Mouse (Mus musculus) heart, embryonic 10.5 days (tissue): ENCODE measurements around the gene Gm45618. TPM values are rescaled to one million over a fixed set of nuclear protein-coding genes. Genes with fewer than 3 reads are reported as not detected.

Experiments
- DNase-seq: peaks from one replicate; pipeline ENCODE4 v3.0.0-alpha.2; 2017; ENCODE audit warnings: low spot score
- H3K27ac ChIP-seq: fragments of 300-500 bp; sonication (generic); 2 replicates; pipeline ENCODE4 v1.5.1; 2016; ENCODE audit warnings: mild to moderate bottlenecking
- H3K27me3 ChIP-seq: fragments of 300-500 bp; sonication (generic); 2 replicates; pipeline ENCODE4 v1.6.1; 2016; ENCODE audit warnings: mild to moderate bottlenecking; ENCODE audit not compliant: poor library complexity, insufficient read depth, severe bottlenecking
- H3K36me3 ChIP-seq: fragments of 300-500 bp; sonication (generic); 2 replicates; pipeline ENCODE4 v1.6.1; 2016; ENCODE audit warnings: mild to moderate bottlenecking, moderate library complexity
- H3K4me1 ChIP-seq: fragments of 300-500 bp; sonication (generic); 2 replicates; pipeline ENCODE4 v1.6.1; 2016; ENCODE audit warnings: mild to moderate bottlenecking
- H3K4me3 ChIP-seq: fragments of 300-500 bp; sonication (generic); 2 replicates; pipeline ENCODE4 v1.5.1; 2016; ENCODE audit warnings: mild to moderate bottlenecking, moderate library complexity
- H3K9me3 ChIP-seq: fragments of 300-500 bp; sonication (generic); 2 replicates; pipeline ENCODE4 v1.6.1; 2016; ENCODE audit warnings: mild to moderate bottlenecking, moderate library complexity
- WGBS: fragments of 180-500 bp; shearing (Covaris S2); methylation state at CpG from one replicate; pipeline ENCODE4 v1.1.7; 2016; 5-methylcytosine and 5-hydroxymethylcytosine counted together
- polyA plus RNA-seq: library from polyadenylated mRNA; unstranded; fragments of >200 nt; fragmentation: Nextera tagmentation; extraction: Ambion mirVana; gene quantifications from 2 replicates; pipeline ENCODE4 v1.2.1, GENCODE M21; 2016

Gm45618 gene
- polyA plus RNA-seq, 1 experiment from 2014 or later = not detected

DNA sequence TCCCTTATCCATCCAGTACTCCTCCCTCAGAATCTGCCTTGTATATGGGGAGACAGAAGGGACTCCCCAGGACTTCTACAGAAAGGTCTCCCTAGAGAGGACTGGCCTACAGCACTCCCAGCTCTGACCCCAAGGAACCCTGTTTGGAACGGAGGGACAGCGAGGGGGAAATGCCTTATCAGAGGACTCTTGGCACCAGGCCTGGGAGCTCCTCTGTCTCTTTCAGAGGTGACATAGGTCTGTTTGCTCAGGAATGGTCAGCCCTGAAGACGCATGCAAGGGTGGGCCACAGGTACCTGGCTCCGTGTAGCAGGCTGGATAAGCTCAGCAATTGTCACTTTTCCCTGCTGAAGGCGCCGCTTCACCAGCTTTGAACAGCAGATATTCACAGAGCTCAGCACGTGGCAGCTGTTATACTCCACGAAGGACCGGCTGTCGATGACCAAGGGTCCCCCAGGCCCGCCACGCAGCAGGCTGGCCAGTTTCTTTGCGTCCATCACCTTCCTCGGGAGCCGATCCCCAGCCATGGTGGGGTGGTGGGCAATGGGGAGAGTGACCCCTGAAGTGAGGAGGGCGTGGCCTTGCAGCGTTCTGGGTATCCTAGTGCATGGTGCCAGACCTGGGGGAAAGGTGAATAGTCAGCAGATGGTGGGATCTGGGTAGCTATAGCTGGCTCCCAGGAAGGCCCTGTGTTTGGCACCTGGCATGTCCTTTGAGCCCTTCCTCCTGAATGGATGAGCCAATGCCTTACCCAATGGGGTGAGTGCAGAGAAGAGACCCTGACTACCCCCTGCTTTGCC, 30.7 kb downstream of the Gm45618 start:
- Histone ChIP-seq H3K27me3 (peaks cover 96% of the 10 kb centered on the region), H3K9me3 (no peaks in the 10 kb centered on the region), H3K4me3 (no peak overlapping the region), H3K27ac (peak overlapping the region; percentile 71; the same call in 1 of the 2 replicates), H3K4me1 (peaks cover 63% of the 10 kb centered on the region), H3K36me3 (peaks cover 13% of the 10 kb centered on the region)
- 61% methylated on average over 17 of the region's 17 CpGs for WGBS
- DNase-seq = no peak

DNA sequence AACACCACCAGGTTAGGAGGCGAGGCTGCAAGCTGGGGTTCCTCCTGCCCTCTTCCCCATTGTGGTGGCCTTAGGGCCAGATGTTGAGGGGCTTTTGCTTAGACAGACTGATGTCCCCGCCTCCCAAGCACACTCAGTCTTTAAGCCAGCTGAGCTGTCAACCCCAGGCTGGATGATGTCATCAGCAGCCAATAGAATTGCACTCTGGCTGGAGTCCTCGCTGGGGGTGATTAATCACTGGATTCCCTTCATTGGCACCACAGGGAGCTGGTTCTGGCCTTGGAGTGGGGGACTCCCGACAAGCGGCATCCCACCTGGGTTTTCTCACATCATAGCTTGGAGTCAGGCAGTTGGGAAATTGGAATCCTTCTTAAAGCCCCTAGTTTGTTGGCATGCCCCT, 31.6 kb downstream of the Gm45618 start:
- Histone ChIP-seq H3K9me3 (no peaks in the 10 kb centered on the region), H3K4me3 (no peak overlapping the region), H3K4me1 (peaks cover 64% of the 10 kb centered on the region), H3K36me3 (peaks cover 19% of the 10 kb centered on the region), H3K27me3 (peaks cover 96% of the 10 kb centered on the region), H3K27ac (peak overlapping the region; percentile 71; the same call in 1 of the 2 replicates)
- DNase-seq = no peak
- WGBS = 4% methylated on average over 5 of the region's 5 CpGs

DNA sequence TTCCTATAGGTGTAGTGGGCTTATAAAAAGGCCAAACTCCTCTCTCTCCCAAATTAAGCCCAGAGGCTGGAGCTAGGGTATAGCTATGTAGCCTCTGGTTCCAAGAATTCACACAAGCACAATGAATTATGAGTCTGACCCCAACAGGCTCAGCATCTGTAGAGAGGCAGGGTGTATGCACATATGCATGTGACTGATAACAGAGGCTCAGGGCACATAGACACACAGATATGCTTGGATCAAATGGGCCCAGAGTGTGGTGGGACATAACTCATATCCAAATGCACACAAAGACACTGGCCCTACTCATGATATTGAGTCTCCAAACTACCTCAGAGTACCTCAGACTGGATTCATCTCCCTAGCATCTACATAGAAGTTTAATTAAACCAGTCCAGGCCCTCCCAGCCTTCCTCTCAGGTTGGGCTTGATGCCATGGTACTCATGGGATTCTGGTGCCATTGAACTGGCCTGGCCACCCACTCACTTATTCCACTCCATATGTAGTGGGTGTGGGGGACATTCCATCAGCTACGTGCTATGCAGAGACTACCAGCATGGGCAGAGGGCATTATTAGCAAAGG, 33.4 kb downstream of the Gm45618 start:
- peaks cover 56% of the 10 kb centered on the region for H3K4me1 ChIP-seq
- H3K27ac ChIP-seq = peak overlapping the region; percentile 71; the same call in 1 of the 2 replicates
- peaks cover 32% of the 10 kb centered on the region for H3K36me3 ChIP-seq
- H3K9me3 ChIP-seq = no peaks in the 10 kb centered on the region
- WGBS = 89% methylated on average over 1 of the region's 1 CpGs
- no peak overlapping the region for H3K4me3 ChIP-seq
- peak; percentile 90 for DNase-seq
- H3K27me3 ChIP-seq = peaks cover 96% of the 10 kb centered on the region

DNA sequence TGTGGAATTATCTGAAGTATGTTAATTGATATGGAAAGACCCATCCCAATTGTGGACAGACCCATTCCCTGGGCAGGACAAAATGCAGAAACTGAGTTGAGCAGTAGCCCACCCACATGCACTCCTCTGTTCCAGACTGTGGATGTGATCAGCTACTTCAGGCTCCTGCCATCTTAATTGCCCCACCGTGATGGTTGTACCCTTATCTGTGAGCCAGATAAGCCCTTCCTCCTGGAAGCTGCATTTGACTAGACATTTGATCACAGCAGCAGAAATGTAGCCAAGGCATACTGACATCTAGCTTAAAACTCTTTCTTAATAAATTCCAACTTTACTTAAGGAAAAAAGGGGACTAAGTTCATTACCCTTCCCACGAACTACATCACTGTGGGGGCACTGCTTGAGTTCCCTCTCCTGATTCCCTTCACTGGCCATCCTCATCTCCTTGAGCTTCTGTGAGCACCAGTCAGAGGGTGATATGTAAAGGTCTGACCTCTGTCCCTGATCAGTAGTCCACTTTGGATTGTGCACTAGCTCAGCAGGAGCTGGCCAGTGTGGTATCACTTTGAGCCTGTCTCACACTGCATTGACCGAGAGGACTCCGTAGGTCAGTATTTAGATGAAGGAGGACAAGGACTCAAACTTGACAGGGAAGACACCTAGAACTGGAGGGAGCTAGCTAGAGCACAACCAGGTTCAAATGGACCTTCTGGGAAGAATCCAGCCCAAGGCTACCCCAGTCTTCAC, 34.2 kb downstream of the Gm45618 start:
- no peak overlapping the region for H3K4me3 ChIP-seq
- DNase-seq = no peak
- 62% methylated on average over 4 of the region's 4 CpGs for WGBS
- H3K4me1 ChIP-seq = peaks cover 55% of the 10 kb centered on the region
- H3K27ac ChIP-seq = peak overlapping the region; percentile 53; the same call in 1 of the 2 replicates
- peaks cover 96% of the 10 kb centered on the region for H3K27me3 ChIP-seq
- peaks cover 36% of the 10 kb centered on the region for H3K36me3 ChIP-seq
- no peaks in the 10 kb centered on the region for H3K9me3 ChIP-seq

DNA sequence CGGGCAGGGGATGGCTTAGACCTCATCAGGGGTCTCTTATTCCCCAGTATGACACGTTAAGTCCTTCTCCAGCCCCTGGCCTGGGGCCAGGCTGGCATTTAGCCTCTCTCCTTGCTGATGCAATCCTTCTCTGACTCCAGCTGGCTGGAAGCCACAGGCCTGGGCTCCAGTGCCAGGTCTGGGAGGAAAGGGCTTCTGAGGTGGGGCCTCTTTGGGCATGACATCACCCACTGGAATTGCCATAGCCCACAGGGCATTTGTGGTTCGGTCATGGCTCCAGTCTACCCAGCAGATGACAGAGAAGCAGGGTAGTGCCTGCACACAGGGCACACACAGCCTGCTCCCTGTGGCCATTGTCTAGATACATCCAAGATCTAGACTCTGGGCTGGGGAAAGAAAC, 35.7 kb downstream of the Gm45618 start:
- Histone ChIP-seq H3K27ac (peak overlapping the region; percentile 29; the same call in 1 of the 2 replicates), H3K4me1 (peaks cover 40% of the 10 kb centered on the region), H3K4me3 (no peak overlapping the region), H3K36me3 (peaks cover 42% of the 10 kb centered on the region), H3K27me3 (peaks cover 95% of the 10 kb centered on the region), H3K9me3 (no peaks in the 10 kb centered on the region)
- no peak for DNase-seq
- WGBS = 48% methylated on average over 3 of the region's 3 CpGs

DNA sequence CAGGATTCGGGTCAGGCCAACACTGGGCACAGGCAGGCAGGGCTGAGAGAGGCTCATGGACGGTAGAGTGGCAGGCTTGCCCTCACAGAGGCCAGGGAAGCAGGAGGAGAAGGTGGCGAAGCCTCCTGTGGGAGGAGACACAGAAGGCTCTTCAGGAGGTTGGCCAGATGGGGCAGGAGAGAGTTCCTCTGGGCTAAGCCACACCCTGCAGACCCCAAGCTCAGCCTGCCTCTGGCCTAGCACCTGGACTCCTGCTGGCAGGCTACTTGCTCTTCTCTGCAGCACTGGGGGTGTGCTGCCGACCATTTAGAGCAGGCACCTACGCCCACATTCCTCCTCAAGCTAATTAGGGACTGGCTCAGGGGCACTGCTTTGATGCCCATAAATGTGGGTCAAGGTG, 36.1 kb downstream of the Gm45618 start:
- 22% methylated on average over 5 of the region's 5 CpGs for WGBS
- peaks cover 95% of the 10 kb centered on the region for H3K27me3 ChIP-seq
- H3K36me3 ChIP-seq = peaks cover 46% of the 10 kb centered on the region
- H3K9me3 ChIP-seq = no peaks in the 10 kb centered on the region
- no peak for DNase-seq
- H3K4me1 ChIP-seq = peaks cover 36% of the 10 kb centered on the region
- 0 out of 2 replicates have a peak overlapping the region, but pooled peaks have one; percentile 37 for H3K27ac ChIP-seq
- no peak overlapping the region for H3K4me3 ChIP-seq

DNA sequence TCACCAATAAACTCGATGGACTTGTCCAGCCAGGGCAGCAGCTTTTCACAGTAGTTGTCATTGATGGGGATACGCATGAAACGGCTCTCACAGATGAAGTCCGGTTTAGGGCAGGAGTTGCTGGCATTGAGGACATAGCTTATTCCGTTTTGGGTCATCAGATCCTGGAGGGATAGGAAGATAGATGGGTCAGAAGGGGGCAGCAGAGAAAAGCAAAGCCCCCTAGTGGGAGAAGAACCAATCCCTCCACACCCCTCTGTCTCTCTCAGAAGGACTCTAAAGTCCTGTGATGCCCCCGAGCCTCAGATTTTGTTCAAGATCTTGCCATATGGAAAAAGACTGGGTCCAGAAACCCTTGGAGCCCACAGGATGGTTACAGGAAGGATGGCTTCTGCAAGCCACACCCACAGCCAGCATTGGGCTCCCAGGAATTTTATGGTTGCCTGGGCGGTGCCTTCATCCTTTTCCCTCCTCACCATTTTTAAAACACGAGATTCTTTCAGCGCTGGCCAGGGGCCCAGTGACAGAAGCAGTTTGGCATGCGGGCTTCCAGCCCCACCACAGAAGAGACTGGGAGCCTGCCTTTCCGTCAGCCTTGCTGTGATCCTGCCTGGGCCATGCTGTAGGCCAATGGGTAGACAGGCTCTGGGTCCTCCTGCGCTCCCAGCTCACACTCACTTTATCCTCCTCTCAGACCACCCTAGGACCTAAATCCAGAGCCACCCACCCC, 36.8 kb downstream of the Gm45618 start:
- H3K4me1 ChIP-seq = peaks cover 30% of the 10 kb centered on the region
- H3K27ac ChIP-seq = no peak overlapping the region
- H3K27me3 ChIP-seq = peaks cover 95% of the 10 kb centered on the region
- peaks cover 47% of the 10 kb centered on the region for H3K36me3 ChIP-seq
- no peak overlapping the region for H3K4me3 ChIP-seq
- WGBS = 32% methylated on average over 12 of the region's 12 CpGs
- DNase-seq = no peak
- H3K9me3 ChIP-seq = no peaks in the 10 kb centered on the region

DNA sequence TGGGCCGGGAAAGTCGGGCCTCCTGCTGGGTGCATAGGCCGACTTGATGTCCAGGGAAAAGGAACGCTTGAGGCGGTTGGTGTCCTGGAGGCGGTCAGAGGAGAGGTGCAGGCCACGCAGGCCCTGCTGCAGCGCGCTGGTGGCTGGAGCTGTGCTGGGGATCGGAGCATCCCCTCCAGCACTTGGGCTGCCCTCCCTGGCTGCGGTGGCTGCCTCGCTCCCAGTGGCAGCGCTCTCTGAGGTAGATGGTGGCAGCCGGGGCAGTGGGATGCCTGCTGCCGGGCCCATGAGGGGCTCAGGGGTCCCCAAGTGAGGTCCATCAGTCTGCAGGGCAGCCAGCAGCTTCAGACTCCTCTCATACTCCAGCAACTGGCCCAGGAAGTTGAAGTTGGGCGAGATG, 37.9 kb downstream of the Gm45618 start:
- H3K27ac ChIP-seq = 0 out of 2 replicates have a peak overlapping the region, but pooled peaks have one; percentile 13
- peak overlapping the region; percentile 48 for H3K4me3 ChIP-seq
- DNase-seq = no peak
- WGBS = 22% methylated on average over 16 of the region's 16 CpGs
- H3K36me3 ChIP-seq = peaks cover 40% of the 10 kb centered on the region
- H3K27me3 ChIP-seq = peaks cover 92% of the 10 kb centered on the region
- H3K9me3 ChIP-seq = no peaks in the 10 kb centered on the region
- H3K4me1 ChIP-seq = peaks cover 23% of the 10 kb centered on the region

DNA sequence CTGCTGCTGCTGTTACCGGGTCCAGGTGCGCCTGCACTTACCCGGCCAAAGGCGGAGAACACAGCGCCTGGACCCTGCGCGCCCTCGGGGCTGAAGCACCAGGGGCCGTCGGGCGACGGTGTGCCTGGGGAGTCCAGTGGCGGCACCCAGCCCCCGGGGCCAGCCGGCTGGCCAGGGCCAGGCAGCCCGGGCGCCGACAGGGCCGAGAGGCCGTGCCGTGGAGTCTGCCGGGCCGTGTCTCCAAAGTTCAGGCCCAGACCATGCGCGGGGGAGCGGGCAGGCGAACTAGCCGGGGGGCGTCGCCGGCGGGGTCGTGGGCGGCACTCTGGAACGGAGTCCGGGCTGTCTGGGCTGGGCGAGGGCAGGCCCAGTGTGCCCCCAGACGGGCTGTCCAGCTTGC, 38.4 kb downstream of the Gm45618 start:
- Histone ChIP-seq H3K36me3 (peaks cover 37% of the 10 kb centered on the region), H3K27ac (0 out of 2 replicates have a peak overlapping the region, but pooled peaks have one; percentile 13), H3K4me1 (peaks cover 27% of the 10 kb centered on the region), H3K9me3 (no peaks in the 10 kb centered on the region), H3K4me3 (peak overlapping the region; percentile 48), H3K27me3 (peaks cover 88% of the 10 kb centered on the region)
- 7% methylated on average over 37 of the region's 38 CpGs for WGBS
- DNase-seq = no peak

DNA sequence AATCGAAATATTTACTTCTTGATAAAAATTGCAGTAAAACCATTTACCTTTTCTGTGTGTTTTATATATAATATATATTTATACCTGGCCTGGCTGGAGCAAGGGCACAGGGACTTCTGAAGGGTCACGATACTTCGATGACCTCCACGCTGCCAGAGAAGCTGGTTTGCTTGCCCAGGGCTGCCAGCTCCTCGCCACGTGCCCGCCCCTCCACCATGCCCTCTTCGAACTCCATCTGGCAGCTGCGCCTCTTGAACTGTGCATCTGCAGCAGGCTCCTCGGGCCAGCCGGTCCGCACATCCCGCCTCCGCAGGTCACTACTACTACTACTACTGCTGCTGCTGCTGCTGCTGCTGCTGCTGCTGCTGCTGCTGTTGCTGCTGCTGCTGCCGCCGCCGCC, 38.8 kb downstream of the Gm45618 start:
- WGBS = 43% methylated on average over 14 of the region's 17 CpGs
- no peak for DNase-seq
- Histone ChIP-seq H3K27ac (no peak overlapping the region), H3K36me3 (peaks cover 34% of the 10 kb centered on the region), H3K9me3 (no peaks in the 10 kb centered on the region), H3K4me1 (peaks cover 31% of the 10 kb centered on the region), H3K27me3 (peaks cover 84% of the 10 kb centered on the region), H3K4me3 (peak overlapping the region; percentile 48)

DNA sequence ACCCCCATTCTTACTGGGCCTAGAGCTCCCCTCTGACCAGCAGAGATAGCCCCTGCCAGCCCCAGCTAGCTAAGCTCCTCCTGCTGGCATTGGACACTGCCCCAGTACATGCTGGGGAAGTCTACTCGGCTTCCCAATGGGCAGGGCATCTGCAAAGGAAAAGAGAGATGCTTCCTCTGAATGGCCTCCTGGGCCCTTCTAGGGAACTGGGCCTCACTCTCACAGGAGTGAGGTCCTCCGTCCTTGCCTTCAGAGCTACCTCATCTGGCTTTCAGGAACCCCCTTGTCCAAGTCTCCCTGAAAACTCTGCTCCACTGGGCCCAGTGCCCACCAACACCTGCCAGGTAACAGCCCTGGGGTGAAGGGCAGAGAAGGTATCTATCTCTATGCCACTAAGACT, 39.7 kb downstream of the Gm45618 start:
- no peaks in the 10 kb centered on the region for H3K9me3 ChIP-seq
- peaks cover 33% of the 10 kb centered on the region for H3K4me1 ChIP-seq
- H3K27me3 ChIP-seq = peaks cover 81% of the 10 kb centered on the region
- no peak for DNase-seq
- H3K27ac ChIP-seq = no peak overlapping the region
- peaks cover 34% of the 10 kb centered on the region for H3K36me3 ChIP-seq
- WGBS = 56% methylated on average over 2 of the region's 2 CpGs
- H3K4me3 ChIP-seq = no peak overlapping the region

DNA sequence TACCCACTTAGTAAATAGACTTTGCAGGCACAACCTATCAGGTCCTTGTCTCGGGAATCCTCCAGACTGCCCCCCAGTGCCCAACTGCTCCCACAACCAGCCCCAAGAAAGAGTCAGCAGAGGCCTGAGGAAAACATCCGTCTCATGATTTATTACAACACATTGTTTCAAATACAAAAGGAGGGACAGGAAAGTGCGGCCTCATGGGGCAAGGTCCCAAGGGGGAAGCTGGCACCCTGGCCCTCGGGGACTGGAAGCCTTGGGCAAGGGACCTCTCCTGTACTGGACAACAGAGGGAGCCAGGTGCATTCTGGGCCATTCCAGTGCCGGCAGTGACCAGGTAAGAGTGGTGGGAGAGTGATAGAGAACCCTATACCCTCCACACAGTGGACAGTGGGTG, 41.2 kb downstream of the Gm45618 start:
- no peak overlapping the region for H3K4me3 ChIP-seq
- no peak for DNase-seq
- no peaks in the 10 kb centered on the region for H3K9me3 ChIP-seq
- WGBS = 56% methylated on average over 5 of the region's 5 CpGs
- peaks cover 26% of the 10 kb centered on the region for H3K4me1 ChIP-seq
- no peak overlapping the region for H3K27ac ChIP-seq
- peaks cover 30% of the 10 kb centered on the region for H3K36me3 ChIP-seq
- peaks cover 81% of the 10 kb centered on the region for H3K27me3 ChIP-seq
